Mouse (Mus musculus) heart, adult 10 weeks (tissue): ENCODE measurements around the gene Zfp235. TPM values are rescaled to one million over a fixed set of nuclear protein-coding genes. Genes with fewer than 3 reads are reported as not detected.

Experiments
- polyA plus RNA-seq: library from polyadenylated mRNA; stranded (reverse); fragments of 350-450 nt; fragmentation: Illumina TruSeq; extraction: RNeasy Lipid Tissue Mini Kit (QIAGEN cat#74804); gene quantifications from one replicate; pipeline ENCODE4 v1.2.3, GENCODE M21; 2014; ENCODE audit warnings: low read depth, low replicate concordance

Zfp235 gene
- polyA plus RNA-seq = 4.2 TPM

GRCm38 (mm10) chr7:24133996-24134828, at the start of gene Zfp235:
Gene Zfp235, plus strand, starts transcription at chr7:24134169.

DNA sequence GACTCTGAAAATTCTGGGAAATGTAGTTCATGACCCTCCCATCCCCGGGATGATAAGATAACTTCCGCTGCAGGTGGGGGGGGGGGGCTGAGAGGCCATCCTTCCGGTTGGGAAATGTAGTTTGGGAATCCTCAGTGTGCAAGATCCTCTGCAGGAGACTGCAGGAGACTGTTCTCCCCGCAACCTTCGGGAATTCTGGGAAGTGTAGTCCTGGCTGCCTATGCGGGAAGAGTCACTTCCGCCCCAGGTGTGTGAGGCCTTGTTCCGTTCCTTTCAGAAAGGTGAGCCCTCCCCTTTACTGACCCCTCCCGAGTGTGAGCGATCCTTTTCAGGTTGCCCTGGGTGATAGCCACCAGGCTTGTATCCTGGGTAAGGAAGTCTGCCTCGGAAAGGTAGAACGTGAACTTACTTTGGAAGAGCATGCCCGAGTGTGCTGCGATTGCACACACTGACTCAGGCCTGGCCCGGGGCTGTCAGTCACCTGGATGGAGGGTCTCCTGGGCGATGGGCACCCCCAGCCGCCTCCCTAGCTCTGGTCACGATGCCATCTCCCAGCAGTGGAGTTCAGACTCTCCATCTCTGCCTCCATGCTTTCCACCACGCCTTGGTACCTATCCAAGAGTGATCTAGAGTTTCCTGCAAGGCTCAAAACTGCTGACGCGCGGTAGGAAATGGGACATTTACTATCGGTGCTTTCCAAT, 21.7 kb upstream of the Zfp235 start, which contains the start of gene Zfp112:
Zfp112 (plus strand) TSS at position 159 of the 701 bp plus-strand sequence.

DNA sequence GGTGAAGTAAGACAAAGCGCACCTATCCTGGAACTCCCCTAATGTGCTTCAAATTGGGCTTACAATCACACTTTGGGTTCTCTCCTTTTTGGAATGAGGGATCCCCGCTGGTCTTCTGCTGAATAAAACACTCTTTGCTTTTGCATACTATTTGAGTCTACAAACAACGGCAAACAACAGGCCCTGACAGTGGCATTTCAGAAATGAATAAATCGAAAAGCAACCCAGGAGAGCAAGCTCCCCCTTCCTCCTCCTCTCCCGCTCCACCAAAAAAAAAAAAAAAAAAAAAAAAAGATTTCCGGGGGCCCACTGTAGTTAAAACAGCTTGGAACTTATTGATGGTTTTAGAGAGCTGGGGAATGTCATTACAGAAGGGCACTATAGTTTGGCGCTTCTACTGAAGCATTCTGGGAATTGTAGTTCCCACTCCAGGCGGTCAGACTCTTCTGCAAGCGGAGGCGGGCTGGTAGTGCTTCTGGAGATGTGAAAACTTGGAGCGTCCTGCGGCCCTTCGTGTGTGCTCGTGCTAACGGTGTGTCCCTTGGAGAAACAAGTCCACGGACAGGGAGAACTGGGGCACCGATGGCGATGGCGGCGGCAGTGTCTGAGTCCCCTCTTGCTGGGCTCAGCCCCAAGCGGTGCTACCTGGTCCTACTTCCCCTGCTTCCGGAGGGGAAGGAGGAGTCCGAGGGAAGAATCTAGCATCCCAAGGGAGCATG, 40.8 kb downstream of the Zfp235 start, which contains the start of gene Zfp114:
Zfp114 (plus strand) TSS at position 443 of the 719 bp plus-strand sequence.

Other genes with a start within 250 kb of the Zfp235 start
- not detected for gene Vmn1r178, start 242.2 kb upstream of the Zfp235 start, polyA plus RNA-seq
- not detected for gene Vmn1r179, start 207.2 kb upstream of the Zfp235 start, polyA plus RNA-seq
- not detected for gene Vmn1r180, start 183.5 kb upstream of the Zfp235 start, polyA plus RNA-seq
- not detected for gene Vmn1r181, start 159.6 kb upstream of the Zfp235 start, polyA plus RNA-seq
- gene V1rd19, start 132.5 kb upstream of the Zfp235 start, polyA plus RNA-seq = not detected
- not detected for gene Vmn1r183, start 80.9 kb upstream of the Zfp235 start, polyA plus RNA-seq
- 15.8 TPM for gene Zfp180, start 52.2 kb upstream of the Zfp235 start, polyA plus RNA-seq
- gene Zfp112, start 21.9 kb upstream of the Zfp235 start, polyA plus RNA-seq = 4.6 TPM
- gene Zfp114, start 40.9 kb downstream of the Zfp235 start, polyA plus RNA-seq = 0.13 TPM
- 4.3 TPM for gene Zfp111, start 77.3 kb downstream of the Zfp235 start, polyA plus RNA-seq
- 2.0 TPM for gene Zfp109, start 103.4 kb downstream of the Zfp235 start, polyA plus RNA-seq
- 2.1 TPM for gene Zfp108, start 120.6 kb downstream of the Zfp235 start, polyA plus RNA-seq
- 4.3 TPM for gene Zfp93, start 136.3 kb downstream of the Zfp235 start, polyA plus RNA-seq
- gene Zfp61, start 167.1 kb downstream of the Zfp235 start, polyA plus RNA-seq = 3.4 TPM
- gene Zfp94, start 182.5 kb downstream of the Zfp235 start, polyA plus RNA-seq = 3.9 TPM
- gene Tescl, start 199.8 kb downstream of the Zfp235 start, polyA plus RNA-seq = not detected
- not detected for gene Lypd5, start 215.0 kb downstream of the Zfp235 start, polyA plus RNA-seq
- 0.47 TPM for gene Kcnn4, start 236.1 kb downstream of the Zfp235 start, polyA plus RNA-seq